ENCODE assay signal across 8 mouse cellular contexts in the genomic region with DNA sequence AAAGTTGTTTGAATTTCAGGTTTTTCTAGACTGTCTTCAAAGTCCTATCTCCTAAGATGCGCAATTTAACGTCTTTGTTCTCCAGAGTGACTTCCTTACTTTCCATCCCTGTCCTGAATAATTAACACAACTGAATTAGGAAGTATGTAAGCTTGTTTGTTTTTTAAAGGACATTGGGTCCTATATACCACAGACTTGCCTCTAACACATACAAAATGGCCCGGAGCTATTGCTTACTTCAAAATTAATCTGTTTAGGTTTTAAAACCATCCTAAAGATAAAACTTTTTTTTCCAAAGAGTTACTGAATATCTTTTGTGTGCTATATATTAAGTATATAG. TPM values are rescaled to one million over a fixed set of nuclear protein-coding genes. Genes with fewer than 3 reads are reported as not detected.
A peak's percentile ranks its signal among the peaks of the same experiment; 100 is the strongest.
DNase-seq lines count a peak whose midpoint lies in the region; ATAC-seq and TF ChIP-seq lines count a peak whose summit lies in the region.

No protein-coding gene starts in this region.

- peak; percentile 44 for ATAC-seq in forebrain, embryonic 13.5 days
- 0 out of 2 replicates have a peak, but pooled peaks have one; percentile 2 for ATAC-seq in liver, embryonic 14.5 days (ENCODE audit: insufficient read depth)

- DNase-seq in gastrocnemius, adult 2 months: no peak
- DNase-seq in gastrocnemius, postnatal 36 days: no peak
- DNase-seq in liver, embryonic 14.5 days (ENCODE audit: low read depth in 3 of 3, low spot score in 3 of 3): no peak
- no peak for DNase-seq in frontal cortex, postnatal 36 days (ENCODE audit: low spot score in 2 of 2)
- DNase-seq in thymus, adult 18-20 months: no peak
- DNase-seq in adipocyte (ENCODE audit: low spot score): no peak

- no peak overlapping the region for H3ac ChIP-seq in C2C12 (ENCODE audit: control insufficient read depth, insufficient read length, low read depth)

- intact Hi-C loops in gastrocnemius, adult 2 months (cut with DNase I): loop anchor here (2.0 kb wide), 1 partner anchor 34 kb away; the partner anchor contains the start of gene Dedd
- intact Hi-C loops in gastrocnemius, postnatal 36 days (cut with DNase I): no loop called here

- H3K36me3 ChIP-seq in C2C12 (ENCODE audit: control insufficient read depth, insufficient read depth): no peaks in the 10 kb centered on the region
- H3K36me3 ChIP-seq in forebrain, embryonic 13.5 days (ENCODE audit: poor library complexity, severe bottlenecking): peaks cover 6% of the 10 kb centered on the region
- no peaks in the 10 kb centered on the region for H3K36me3 ChIP-seq in liver, embryonic 14.5 days (replicated peaks; ENCODE audit: control insufficient read depth, insufficient read depth, low read depth)

- no peak for TF ChIP-seq CTCF in gastrocnemius, adult 2 months (IDR thresholded peaks at IDR 0.05)
- TF ChIP-seq CTCF in C2C12 (IDR thresholded peaks at IDR 0.05; ENCODE audit: control insufficient read depth, insufficient read depth, insufficient read length): no peak
- no peak for TF ChIP-seq CTCF in liver, embryonic 14.5 days (IDR thresholded peaks at IDR 0.05; ENCODE audit: low read depth)

- H3K79me2 ChIP-seq in C2C12 (ENCODE audit: control insufficient read depth, insufficient read depth): peaks cover 37% of the 10 kb centered on the region

- no peaks in the 10 kb centered on the region for H3K9me3 ChIP-seq in forebrain, embryonic 13.5 days (replicated peaks)
- no peaks in the 10 kb centered on the region for H3K9me3 ChIP-seq in liver, embryonic 14.5 days (ENCODE audit: control insufficient read depth, low read length)

- H3K9ac ChIP-seq in forebrain, embryonic 13.5 days: peak overlapping the region; percentile 77
- peak overlapping the region; percentile 95 for H3K9ac ChIP-seq in liver, embryonic 14.5 days (replicated peaks)

- TF ChIP-seq EP300 in liver, embryonic 14.5 days (IDR thresholded peaks at IDR 0.05; ENCODE audit: low read depth): no peak

- H3K79me3 ChIP-seq in C2C12 (ENCODE audit: low read depth): peaks cover 11% of the 10 kb centered on the region

- 21% methylated on average over 3 of the region's 3 CpGs for WGBS in forebrain, embryonic 13.5 days
- WGBS in liver, embryonic 14.5 days (ENCODE audit: insufficient replicate concordance): 10% methylated on average over 3 of the region's 3 CpGs

- peaks cover 13% of the 10 kb centered on the region for H3K4me1 ChIP-seq in forebrain, embryonic 13.5 days
- H3K4me1 ChIP-seq in liver, embryonic 14.5 days (replicated peaks; ENCODE audit: control insufficient read depth in 2 of 2, insufficient read depth in 2 of 2, low read length in 1 of 2): peaks cover 13 to 24% of the 10 kb centered on the region in 2 experiments

- peak overlapping the region; percentile 100 for H3K27ac ChIP-seq in gastrocnemius, adult 2 months
- peak overlapping the region; percentile 86 for H3K27ac ChIP-seq in forebrain, embryonic 13.5 days
- peak overlapping the region; percentile 88 for H3K27ac ChIP-seq in liver, embryonic 14.5 days

- H3K27me3 ChIP-seq in C2C12 (ENCODE audit: control insufficient read depth, insufficient read depth, insufficient read length): no peaks in the 10 kb centered on the region
- peaks cover 28% of the 10 kb centered on the region for H3K27me3 ChIP-seq in forebrain, embryonic 13.5 days
- peaks cover 12% of the 10 kb centered on the region for H3K27me3 ChIP-seq in liver, embryonic 14.5 days (ENCODE audit: control insufficient read depth, insufficient read depth, low read length)

- H3K4me2 ChIP-seq in forebrain, embryonic 13.5 days: peak overlapping the region; percentile 80
- H3K4me2 ChIP-seq in liver, embryonic 14.5 days (ENCODE audit: low read depth): peak overlapping the region; percentile 76

- H3K4me3 ChIP-seq in gastrocnemius, adult 2 months: peak overlapping the region; percentile 94
- H3K4me3 ChIP-seq in C2C12 (ENCODE audit: insufficient read depth, poor library complexity, severe bottlenecking): peak overlapping the region; percentile 80
- H3K4me3 ChIP-seq in forebrain, embryonic 13.5 days: peak overlapping the region; percentile 68
- peak overlapping the region; percentile 94 to 99 for H3K4me3 ChIP-seq in liver, embryonic 14.5 days (ENCODE audit: insufficient read depth in 1 of 2, low read depth in 2 of 2, low read length in 2 of 2)

TF ChIP-seq in C2C12, 6 proteins besides CTCF, POLR2A, EP300 and RAD21:
- TF ChIP-seq FOSL1 (IDR thresholded peaks at IDR 0.05; ENCODE audit: insufficient read depth, low read length, poor library complexity, severe bottlenecking) (no peak), MYOG (IDR thresholded peaks at IDR 0.05; ENCODE audit: control insufficient read depth, extremely low read depth, insufficient read length) (no peak), CEBPB (IDR thresholded peaks at IDR 0.05; ENCODE audit: low read depth) (no peak), USF1 (IDR thresholded peaks at IDR 0.05; ENCODE audit: low read depth) (no peak), MYOD1 (IDR thresholded peaks at IDR 0.05; ENCODE audit: control insufficient read depth, insufficient read length, low read depth) (no peak), MAX (IDR thresholded peaks at IDR 0.05) (no peak)
TF ChIP-seq in C2C12: peak in this region for 0.

RNA-seq across cellular contexts. Expression of gene Ufc1, which starts 0.2 kb away (rescaled TPM):
- 10 to 100 TPM; 84.3 to 93.2 TPM for total RNA-seq in gastrocnemius, adult 2 months (2021)
- 10 to 100 TPM; 80.9 to 82.2 TPM for total RNA-seq in gastrocnemius, postnatal 36 days (2021)
- polyA plus RNA-seq in C2C12 (2012; fragmentation: generic; extraction: Trizol): 100 TPM
- 118 and 120 TPM in 2 replicates for polyA plus RNA-seq in forebrain, embryonic 13.5 days (2015; fragmentation: Nextera tagmentation; extraction: Ambion mirVana)
- polyA plus RNA-seq in liver, embryonic 14.5 days (2012; rRNA removed): 14.5 and 23.3 TPM in 2 replicates
- polyA plus RNA-seq in liver, embryonic 14.5 days (2014; fragmentation: Nextera tagmentation; extraction: Ambion mirVana): 45.8 and 51.6 TPM in 2 replicates

RNA-seq across cellular contexts. Expression of gene Usp21, which starts 7.2 kb away (rescaled TPM):
- total RNA-seq in gastrocnemius, adult 2 months (2021): 10 to 100 TPM; 15.8 to 18.7 TPM
- 10 to 100 TPM; 13.5 to 13.8 TPM for total RNA-seq in gastrocnemius, postnatal 36 days (2021)
- polyA plus RNA-seq in C2C12 (2012; fragmentation: generic; extraction: Trizol): 20.6 TPM
- polyA plus RNA-seq in forebrain, embryonic 13.5 days (2015; fragmentation: Nextera tagmentation; extraction: Ambion mirVana): 122 and 125 TPM in 2 replicates
- 17.1 and 18.0 TPM in 2 replicates for polyA plus RNA-seq in liver, embryonic 14.5 days (2012; rRNA removed)
- polyA plus RNA-seq in liver, embryonic 14.5 days (2014; fragmentation: Nextera tagmentation; extraction: Ambion mirVana): 17.4 and 21.6 TPM in 2 replicates

RNA-seq across cellular contexts. Expression of gene Ppox, which starts 14.0 kb away (rescaled TPM):
- 1 to 10 TPM; 7.9 to 8.6 TPM for total RNA-seq in gastrocnemius, adult 2 months (2021)
- total RNA-seq in gastrocnemius, postnatal 36 days (2021): 1 to 10 TPM; 8.7 TPM
- 9.0 TPM for polyA plus RNA-seq in C2C12 (2012; fragmentation: generic; extraction: Trizol)
- 50.3 and 51.0 TPM in 2 replicates for polyA plus RNA-seq in forebrain, embryonic 13.5 days (2015; fragmentation: Nextera tagmentation; extraction: Ambion mirVana)
- polyA plus RNA-seq in liver, embryonic 14.5 days (2012; rRNA removed): 161 and 178 TPM in 2 replicates
- polyA plus RNA-seq in liver, embryonic 14.5 days (2014; fragmentation: Nextera tagmentation; extraction: Ambion mirVana): 170 and 191 TPM in 2 replicates

RNA-seq across cellular contexts. Expression of gene B4galt3, which starts 24.9 kb away (rescaled TPM):
- 10 to 100 TPM; 12.1 to 12.5 TPM for total RNA-seq in gastrocnemius, adult 2 months (2021)
- total RNA-seq in gastrocnemius, postnatal 36 days (2021): 10 to 100 TPM in 1 of 2 experiments, 1 to 10 TPM in 1; 9.6 to 10.5 TPM
- 17.4 TPM for polyA plus RNA-seq in C2C12 (2012; fragmentation: generic; extraction: Trizol)
- polyA plus RNA-seq in forebrain, embryonic 13.5 days (2015; fragmentation: Nextera tagmentation; extraction: Ambion mirVana): 89.0 and 95.3 TPM in 2 replicates
- polyA plus RNA-seq in liver, embryonic 14.5 days (2012; rRNA removed): 14.5 and 14.7 TPM in 2 replicates
- 12.7 and 17.3 TPM in 2 replicates for polyA plus RNA-seq in liver, embryonic 14.5 days (2014; fragmentation: Nextera tagmentation; extraction: Ambion mirVana)

RNA-seq across cellular contexts. Expression of gene Dedd, which starts 33.9 kb away (rescaled TPM):
- 10 to 100 TPM; 32.4 to 35.5 TPM for total RNA-seq in gastrocnemius, adult 2 months (2021)
- total RNA-seq in gastrocnemius, postnatal 36 days (2021): 10 to 100 TPM; 26.6 to 31.1 TPM
- polyA plus RNA-seq in C2C12 (2012; fragmentation: generic; extraction: Trizol): 44.8 TPM
- 50.9 and 54.0 TPM in 2 replicates for polyA plus RNA-seq in forebrain, embryonic 13.5 days (2015; fragmentation: Nextera tagmentation; extraction: Ambion mirVana)
- polyA plus RNA-seq in liver, embryonic 14.5 days (2012; rRNA removed): 15.3 and 15.8 TPM in 2 replicates
- 16.5 and 18.9 TPM in 2 replicates for polyA plus RNA-seq in liver, embryonic 14.5 days (2014; fragmentation: Nextera tagmentation; extraction: Ambion mirVana)
